Mouse (Mus musculus) stomach, postnatal 0 days (tissue): ENCODE data around the gene Psmd13.

Experiments
- CTCF ChIP-seq: IDR thresholded peaks from 2 replicates; pipeline ENCODE4 v1.5.1; 2016; ENCODE audit warnings: antibody characterized with exemption, low read depth, mild to moderate bottlenecking, moderate library complexity
- EP300 ChIP-seq: optimal IDR thresholded peaks from 2 replicates; pipeline ENCODE3; 2016; ENCODE audit warnings: antibody characterized with exemption

DNA sequence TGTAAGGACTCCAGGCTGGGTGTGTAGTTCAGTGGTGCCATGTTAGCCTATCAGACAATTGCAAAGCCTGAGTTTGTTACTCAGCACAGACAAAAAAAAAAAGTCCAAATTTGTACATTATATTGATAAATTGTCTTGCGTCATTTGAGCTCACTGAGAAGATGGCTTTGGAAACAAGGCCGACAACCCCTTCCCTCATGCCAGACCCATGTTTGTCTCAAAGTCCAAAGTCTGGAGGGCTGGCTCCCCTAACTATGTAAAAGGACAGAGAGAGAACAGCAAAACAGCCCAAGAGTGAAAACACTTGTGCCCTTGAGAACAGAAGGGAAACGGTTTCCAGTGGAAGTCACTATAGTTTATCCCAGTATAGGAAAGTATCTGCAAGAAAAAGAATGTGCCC is 1.3 kb upstream of the Psmd13 start:
- TF ChIP-seq CTCF: no peak
- TF ChIP-seq EP300: no peak
